Mouse (Mus musculus): Measurements from ENCODE around the gene Rnf183. TPM values are rescaled to one million over a fixed set of nuclear protein-coding genes. Genes with fewer than 3 reads are reported as not detected.
A peak's percentile ranks its signal among the peaks of the same experiment; 100 is the strongest.
"Not testable (repeated sequence)": the region's sequence is repeated elsewhere in the genome, so short reads cannot be mapped to it uniquely, and the experiment has no call there.

The Rnf183 gene
- total RNA-seq (2015): not detected in 2 replicates
- not detected in 2 replicates for total RNA-seq (2017)

GRCm38 (mm10) chr4:62435081-62435480 is at the start of gene Rnf183:
Rnf183 (minus strand) TSS chr4:62435252.
- no peak for ATAC-seq (ENCODE audit: poor library complexity, severe bottlenecking)

DNA sequence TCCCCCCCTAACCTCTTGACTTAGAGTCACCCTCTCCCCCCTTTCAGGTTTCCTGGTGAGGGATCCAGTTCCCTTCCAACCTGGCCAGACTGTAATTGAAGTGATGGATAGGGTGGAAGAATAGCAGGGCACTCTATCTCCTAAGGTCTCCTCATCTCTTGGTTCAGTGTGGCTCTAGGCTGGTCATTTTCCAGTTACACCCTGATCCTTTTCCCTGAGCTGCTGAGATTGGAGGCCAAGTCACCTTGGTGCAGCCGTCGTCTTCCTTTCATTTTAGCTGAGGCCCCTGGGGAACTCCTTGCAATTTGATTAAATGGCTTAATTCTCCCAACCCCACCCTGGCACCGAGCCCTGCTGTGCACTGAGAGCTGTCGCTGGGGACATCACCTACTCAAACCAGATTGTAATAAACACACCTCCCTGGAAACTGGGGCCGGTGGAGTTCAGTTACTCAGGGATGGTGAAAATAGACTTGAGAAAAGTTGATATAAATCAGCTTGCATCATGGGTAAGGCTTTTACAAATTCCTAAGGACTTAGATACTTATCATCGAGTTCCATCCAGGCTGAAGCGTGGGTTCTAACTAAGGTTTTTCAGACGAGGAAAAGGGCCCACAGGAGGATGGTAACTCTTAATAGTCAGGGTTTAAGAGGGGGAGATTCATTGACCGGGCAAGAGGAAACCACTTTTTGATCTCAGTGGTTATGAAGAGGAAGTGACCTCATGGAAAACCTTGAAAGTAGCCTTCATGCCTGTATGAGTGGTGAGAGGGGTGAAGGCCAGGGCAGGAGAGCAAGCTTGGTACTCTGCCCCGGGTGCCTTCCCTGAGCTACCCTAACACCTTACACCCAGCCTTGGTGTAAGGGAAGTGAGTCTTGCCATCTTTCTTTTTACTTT is 45.9 kb upstream of the Rnf183 start:
- ATAC-seq (ENCODE audit: poor library complexity, severe bottlenecking): peak; percentile 77

GRCm38 (mm10) chr4:62479937-62480708 is 45.1 kb upstream of the Rnf183 start, which contains the start of gene Bspry:
Bspry (plus strand) TSS chr4:62480053.
- peak; percentile 63 for ATAC-seq (ENCODE audit: poor library complexity, severe bottlenecking)

- ATAC-seq (ENCODE audit: poor library complexity, severe bottlenecking): not testable (repeated sequence)
Observed at GRCm38 (mm10) chr4:62479593-62479936, 44.5 kb upstream of the Rnf183 start.

- no peak for ATAC-seq (ENCODE audit: poor library complexity, severe bottlenecking)
Observed at GRCm38 (mm10) chr4:62477542-62478244, 42.6 kb upstream of the Rnf183 start.

DNA sequence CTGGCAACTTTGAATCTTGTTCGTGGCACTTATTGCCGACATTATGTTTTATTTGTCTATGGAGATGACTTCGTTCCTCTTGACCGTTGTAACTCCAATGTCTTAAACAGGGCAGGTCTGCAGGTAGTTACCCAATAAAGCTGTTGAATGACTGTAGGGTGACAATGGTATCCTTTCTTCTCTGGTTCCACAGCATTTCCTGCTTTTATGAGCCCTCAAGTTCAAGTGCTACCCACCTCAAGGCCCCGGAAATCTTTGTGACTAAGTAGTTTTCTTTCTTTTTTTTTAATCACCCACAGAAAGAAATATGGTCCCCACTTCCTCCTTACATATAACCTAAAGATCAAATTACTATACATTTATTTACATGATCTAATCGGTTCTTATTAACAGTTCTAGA is 40.7 kb upstream of the Rnf183 start:
- ATAC-seq (ENCODE audit: poor library complexity, severe bottlenecking): no peak

GRCm38 (mm10) chr4:62475131-62475530 is 40.1 kb upstream of the Rnf183 start:
- no peak for ATAC-seq (ENCODE audit: poor library complexity, severe bottlenecking)

DNA sequence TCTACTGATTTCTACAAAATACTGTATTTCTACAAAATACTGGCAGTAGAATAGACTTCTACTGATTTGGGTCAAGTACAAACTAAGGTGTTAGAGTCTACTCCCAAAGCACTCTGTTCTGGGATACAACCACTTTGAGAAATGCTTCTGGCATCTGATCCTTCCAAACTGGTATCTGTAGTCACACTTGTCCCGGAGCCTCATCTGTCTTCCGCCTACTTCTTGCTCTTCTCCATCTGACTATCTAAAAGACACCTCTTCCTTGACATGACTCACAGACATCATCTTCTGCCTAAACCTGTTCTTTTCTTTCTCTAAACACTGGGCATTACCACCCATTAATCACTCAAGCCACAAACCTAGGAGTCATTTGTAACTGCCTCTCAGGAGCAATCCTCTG is 37.0 kb upstream of the Rnf183 start:
- no peak for ATAC-seq (ENCODE audit: poor library complexity, severe bottlenecking)

DNA sequence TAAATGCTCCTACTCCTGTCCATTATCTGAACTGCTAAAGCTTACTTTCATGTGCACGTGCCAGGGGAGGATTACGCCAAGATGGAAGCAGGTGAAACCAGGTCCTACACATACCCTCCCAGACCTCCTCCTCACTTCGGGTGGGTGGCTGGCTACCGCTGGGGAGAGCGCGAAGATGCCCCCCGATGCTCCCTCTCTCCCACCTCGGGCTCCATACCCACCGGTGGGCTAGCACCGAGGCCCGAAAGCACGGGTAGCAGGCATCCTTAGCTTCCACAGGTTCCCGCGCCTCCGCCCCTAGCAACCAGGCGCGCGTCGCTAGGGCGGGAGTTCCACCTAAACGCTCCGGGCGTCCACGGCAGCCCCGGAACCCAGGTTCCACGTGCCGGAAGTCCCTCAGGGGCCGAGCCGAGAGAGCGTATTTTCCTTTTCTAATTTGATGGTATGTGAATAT is 35.6 kb upstream of the Rnf183 start, which contains the start of gene Wdr31:
TSS of gene Wdr31 (minus strand) at position 299 of the 454 bp plus-strand sequence.
- peak; percentile 100 for ATAC-seq (ENCODE audit: poor library complexity, severe bottlenecking)

GRCm38 (mm10) chr4:62468158-62468557 is 33.1 kb upstream of the Rnf183 start:
- ATAC-seq (ENCODE audit: poor library complexity, severe bottlenecking): no peak

DNA sequence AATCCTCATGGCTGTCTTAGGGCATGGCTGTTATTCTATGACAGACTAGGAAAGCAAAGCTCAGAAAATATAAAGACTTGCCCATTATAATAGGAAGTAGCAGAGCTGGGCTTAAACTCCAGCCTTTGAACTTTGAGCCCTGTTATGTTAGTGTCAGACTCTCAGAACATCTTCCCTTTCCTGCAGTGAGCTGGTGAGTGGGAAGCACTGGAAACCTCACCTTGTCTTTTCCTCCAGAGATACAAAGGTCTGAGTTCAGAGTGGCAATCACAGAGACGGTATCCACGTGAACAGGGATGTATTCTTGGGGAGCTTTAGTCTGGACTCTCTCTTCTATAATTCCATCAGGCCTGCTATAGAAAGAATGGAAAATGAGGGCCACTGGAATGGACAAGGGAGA is 28.1 kb upstream of the Rnf183 start:
- ATAC-seq (ENCODE audit: poor library complexity, severe bottlenecking): no peak

DNA sequence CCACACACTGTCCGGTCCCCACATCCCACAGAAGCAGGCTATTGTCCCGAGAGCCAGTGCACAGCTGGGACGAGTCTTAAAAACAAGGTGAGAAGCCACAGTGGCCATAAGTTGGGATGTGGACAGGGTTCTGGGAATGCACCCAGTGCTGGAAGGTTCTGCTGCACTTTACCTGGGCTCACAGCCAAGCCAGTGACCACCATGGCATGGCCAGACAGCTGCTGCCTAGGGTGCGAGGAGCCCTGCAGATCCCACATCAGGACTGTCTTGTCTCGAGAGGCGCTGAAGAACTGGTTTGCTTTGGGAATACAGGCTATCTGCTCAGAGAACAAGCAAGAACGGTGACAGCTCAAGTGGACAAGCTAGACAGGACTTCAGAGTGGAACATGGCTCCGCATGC is 25.3 kb upstream of the Rnf183 start:
- no peak for ATAC-seq (ENCODE audit: poor library complexity, severe bottlenecking)

DNA sequence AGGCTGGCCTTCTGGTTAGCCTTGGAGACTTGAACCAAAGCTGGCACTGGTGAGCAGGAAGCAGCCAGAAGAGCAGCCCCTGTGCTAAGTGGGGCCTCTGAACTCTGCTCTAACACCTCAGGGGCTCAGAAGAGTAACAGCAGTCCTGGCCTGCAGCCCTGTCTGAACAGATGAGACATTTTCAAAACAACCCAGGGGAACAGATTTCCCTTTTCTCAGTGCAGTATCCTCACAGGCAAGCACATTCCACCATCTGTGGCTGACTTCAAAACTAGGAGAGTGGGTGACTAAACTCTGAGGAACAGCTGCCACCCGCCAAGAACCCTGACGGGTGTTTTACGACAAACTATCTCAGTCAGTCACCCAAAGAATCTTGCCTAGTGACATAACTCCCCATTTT is 24.0 kb upstream of the Rnf183 start:
- no peak for ATAC-seq (ENCODE audit: poor library complexity, severe bottlenecking)

DNA sequence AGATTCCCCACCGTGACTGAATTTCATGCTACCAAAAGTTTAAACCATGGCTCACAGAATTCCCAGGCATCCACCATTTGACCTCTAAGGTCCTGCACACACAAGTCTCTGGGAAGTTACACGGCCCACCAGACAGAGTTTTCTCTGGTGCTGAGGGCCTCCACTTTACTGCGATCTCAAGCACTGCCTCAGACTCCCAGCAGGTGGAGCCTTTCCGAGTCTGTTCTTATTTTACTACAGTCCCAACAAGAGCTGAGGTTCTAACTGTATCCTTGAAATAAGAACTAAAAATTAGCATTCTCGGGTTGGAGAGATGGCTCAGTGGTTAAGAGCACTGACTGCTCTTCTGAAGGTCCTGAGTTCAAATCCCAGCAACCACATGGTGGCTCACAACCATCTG is 19.9 kb upstream of the Rnf183 start:
- peak; percentile 49 for ATAC-seq (ENCODE audit: poor library complexity, severe bottlenecking)

DNA sequence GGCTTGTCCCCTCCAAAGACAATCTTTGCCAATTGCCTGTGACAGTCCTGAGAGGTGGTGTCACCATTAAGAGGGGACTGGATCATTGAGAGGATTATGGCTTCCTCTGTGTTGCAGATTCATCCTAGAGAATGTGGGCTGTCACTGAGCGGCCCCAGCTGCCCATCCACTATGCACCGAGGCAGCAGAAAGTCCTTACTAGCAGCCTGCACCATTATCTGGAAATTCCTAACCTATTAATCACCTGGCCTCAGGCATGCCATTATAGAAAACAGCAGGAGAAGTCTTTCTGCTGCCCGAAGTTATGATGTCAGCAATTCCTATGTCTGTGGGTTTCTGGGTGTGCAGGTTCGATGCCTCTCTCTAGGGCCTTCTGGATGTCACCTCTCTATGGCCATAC is 5.9 kb upstream of the Rnf183 start:
- no peak for ATAC-seq (ENCODE audit: poor library complexity, severe bottlenecking)

DNA sequence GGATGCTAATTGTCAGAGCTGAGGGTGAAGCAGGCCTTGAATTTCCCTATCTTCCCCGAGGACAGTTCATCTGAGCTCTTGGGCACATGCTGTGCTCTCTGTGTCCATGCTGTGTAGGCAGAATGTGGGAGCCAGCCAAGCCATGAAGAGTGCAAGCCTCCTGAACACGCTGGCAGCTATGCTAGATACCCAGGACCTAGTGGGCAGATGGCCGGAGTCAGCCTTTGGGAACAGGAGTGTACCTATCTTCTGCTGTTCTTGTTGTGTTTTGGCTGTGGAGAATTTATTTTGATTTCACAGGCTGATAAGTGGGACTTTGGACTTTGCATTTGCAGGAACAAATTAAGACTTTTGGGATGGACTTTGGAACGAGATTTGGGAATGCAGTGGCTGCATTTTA is 5.5 kb upstream of the Rnf183 start:
- ATAC-seq (ENCODE audit: poor library complexity, severe bottlenecking): no peak

DNA sequence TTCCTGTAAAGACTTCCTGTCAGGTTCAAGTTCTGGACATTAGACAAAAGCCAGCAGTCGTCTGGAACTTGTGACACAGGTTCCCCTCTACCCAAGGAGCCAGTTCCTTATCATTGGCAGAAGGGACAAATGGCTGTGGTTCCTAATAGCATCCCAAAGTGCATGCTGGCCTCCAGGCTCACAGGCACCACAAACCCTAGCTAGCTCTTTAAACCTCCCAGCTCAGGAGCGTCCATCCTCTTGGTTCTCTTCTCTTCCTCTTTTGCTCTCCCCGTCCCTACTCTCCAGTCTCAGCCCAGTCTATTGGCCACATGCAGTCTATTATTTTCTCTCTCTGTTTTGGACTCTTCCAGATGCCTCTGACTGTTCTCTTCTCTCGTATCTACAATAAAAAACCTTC is 4.7 kb upstream of the Rnf183 start:
- no peak for ATAC-seq (ENCODE audit: poor library complexity, severe bottlenecking)

- no peak for ATAC-seq (ENCODE audit: poor library complexity, severe bottlenecking)
Observed at GRCm38 (mm10) chr4:62437871-62438270, 2.8 kb upstream of the Rnf183 start.

GRCm38 (mm10) chr4:62437256-62437778 is 2.3 kb upstream of the Rnf183 start:
- no peak for ATAC-seq (ENCODE audit: poor library complexity, severe bottlenecking)

GRCm38 (mm10) chr4:62433939-62434870 is 847 bp downstream of the Rnf183 start:
- ATAC-seq (ENCODE audit: poor library complexity, severe bottlenecking): no peak

Data from megakaryocyte, adult 5-6 weeks (primary cell).